Mouse (Mus musculus) forebrain, embryonic 11.5 days (tissue): Measurements from ENCODE around the gene Trim2. TPM values are rescaled to one million over a fixed set of nuclear protein-coding genes. Genes with fewer than 3 reads are reported as not detected.

ENCODE experiments used
- ATAC-seq: fragments of 200-750 bp; cut with Nextera tagmentation; replicated peaks from 2 replicates; pipeline ENCODE4 v1.8.0; 2017; ENCODE audit warnings: moderate TSS enrichment; ENCODE audit not compliant: low FRiP score
- DNase-seq: peaks from one replicate; pipeline ENCODE4 v3.0.0-alpha.2; 2017; ENCODE audit warnings: low spot score
- H3K27ac ChIP-seq: fragments of 300-500 bp; sonication (generic); 2 replicates; pipeline ENCODE4 v1.5.1; 2014; ENCODE audit warnings: low read depth, low read length
- H3K27me3 ChIP-seq: fragments of 300-500 bp; sonication (generic); 2 replicates; pipeline ENCODE4 v1.6.1; 2014; ENCODE audit warnings: mild to moderate bottlenecking, low read length, mixed read lengths; ENCODE audit not compliant: control insufficient read depth, insufficient read depth
- H3K36me3 ChIP-seq: fragments of 300-500 bp; sonication (generic); 2 replicates; pipeline ENCODE4 v1.6.1; 2014; ENCODE audit warnings: mild to moderate bottlenecking, low read length, moderate library complexity, mixed read lengths; ENCODE audit not compliant: control insufficient read depth, insufficient read depth
- H3K4me1 ChIP-seq: fragments of 300-500 bp; sonication (generic); replicated peaks from 2 replicates; pipeline ENCODE4 v1.6.1; 2014; ENCODE audit warnings: low read length, mixed read lengths; ENCODE audit not compliant: control insufficient read depth, insufficient read depth
- H3K4me2 ChIP-seq: fragments of 300-500 bp; sonication (generic); 2 replicates; pipeline ENCODE4 v1.6.1; 2014; ENCODE audit warnings: low read depth, mild to moderate bottlenecking, low read length, moderate library complexity, mixed read lengths; ENCODE audit not compliant: severe bottlenecking
- H3K4me3 ChIP-seq: fragments of 300-500 bp; sonication (generic); 2 replicates; pipeline ENCODE4 v1.5.1; 2014; ENCODE audit warnings: low read depth, low read length
- H3K9ac ChIP-seq: fragments of 300-500 bp; sonication (generic); 2 replicates; pipeline ENCODE4 v1.6.1; 2014; ENCODE audit warnings: low read length
- H3K9me3 ChIP-seq: fragments of 300-500 bp; sonication (generic); 2 replicates; pipeline ENCODE4 v1.6.1; 2016; ENCODE audit warnings: low read length, mixed read lengths; ENCODE audit not compliant: control insufficient read depth
- WGBS: fragments of 180-500 bp; shearing (Covaris S2); extraction: QIAGEN DNeasy Blood & Tissue Kit; methylation state at CpG from one replicate; pipeline ENCODE4 v1.1.7; 2014; 5-methylcytosine and 5-hydroxymethylcytosine counted together
- polyA plus RNA-seq: library from polyadenylated mRNA; unstranded; fragments of >200 nt; fragmentation: Nextera tagmentation; extraction: Ambion mirVana; gene quantifications from 2 replicates; pipeline ENCODE4 v1.2.1, GENCODE M21; 2014

Trim2 gene
- polyA plus RNA-seq, 1 experiment from 2014 or later = 70.3 TPM

DNA sequence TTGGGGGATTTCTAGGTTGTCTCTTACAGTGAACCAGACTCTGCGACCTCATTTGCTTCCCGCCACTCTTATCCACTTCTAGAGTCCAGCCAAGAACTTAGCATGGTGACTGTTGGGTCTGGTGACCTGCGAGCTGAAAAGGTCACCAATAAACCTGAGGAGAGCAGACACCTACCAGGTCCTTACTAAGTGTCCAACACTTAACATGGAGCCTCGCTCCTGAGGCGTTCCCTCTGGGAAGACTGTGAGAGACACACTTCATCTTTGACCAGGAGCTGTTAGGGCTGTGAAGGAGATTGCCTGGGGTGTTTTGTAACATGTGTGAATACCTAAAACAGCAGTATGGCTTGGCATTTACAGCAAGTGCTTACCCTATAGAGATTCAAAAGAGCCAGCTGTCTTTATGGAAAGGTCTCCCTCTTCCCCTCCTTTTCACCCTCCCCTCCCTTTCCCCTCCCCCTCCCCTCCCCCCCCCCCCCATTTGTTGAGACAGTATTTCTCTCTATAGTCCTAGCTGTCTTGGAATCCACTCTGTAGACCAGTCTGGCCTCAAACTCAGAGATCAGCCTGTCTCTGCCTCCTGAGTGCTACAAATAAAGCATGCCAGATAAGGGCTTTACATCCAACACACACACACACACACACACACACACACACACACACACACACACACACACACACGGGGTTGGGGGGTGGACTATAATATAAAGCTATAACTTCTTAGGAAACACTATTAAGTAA is 7.3 kb upstream of the Trim2 start:
- ATAC-seq (peak; percentile 20; the same call in 1 of the 2 replicates), DNase-seq (no peak)
- no peak overlapping the region for H3K4me3 ChIP-seq
- H3K27me3 ChIP-seq = no peaks in the 10 kb centered on the region
- no peaks in the 10 kb centered on the region for H3K36me3 ChIP-seq
- H3K9me3 ChIP-seq = no peaks in the 10 kb centered on the region
- no peaks in the 10 kb centered on the region for H3K4me1 ChIP-seq
- WGBS = 83% methylated on average over 6 of the region's 6 CpGs
- H3K4me2 ChIP-seq = no peak overlapping the region
- no peak overlapping the region for H3K27ac ChIP-seq
- H3K9ac ChIP-seq = no peak overlapping the region

DNA sequence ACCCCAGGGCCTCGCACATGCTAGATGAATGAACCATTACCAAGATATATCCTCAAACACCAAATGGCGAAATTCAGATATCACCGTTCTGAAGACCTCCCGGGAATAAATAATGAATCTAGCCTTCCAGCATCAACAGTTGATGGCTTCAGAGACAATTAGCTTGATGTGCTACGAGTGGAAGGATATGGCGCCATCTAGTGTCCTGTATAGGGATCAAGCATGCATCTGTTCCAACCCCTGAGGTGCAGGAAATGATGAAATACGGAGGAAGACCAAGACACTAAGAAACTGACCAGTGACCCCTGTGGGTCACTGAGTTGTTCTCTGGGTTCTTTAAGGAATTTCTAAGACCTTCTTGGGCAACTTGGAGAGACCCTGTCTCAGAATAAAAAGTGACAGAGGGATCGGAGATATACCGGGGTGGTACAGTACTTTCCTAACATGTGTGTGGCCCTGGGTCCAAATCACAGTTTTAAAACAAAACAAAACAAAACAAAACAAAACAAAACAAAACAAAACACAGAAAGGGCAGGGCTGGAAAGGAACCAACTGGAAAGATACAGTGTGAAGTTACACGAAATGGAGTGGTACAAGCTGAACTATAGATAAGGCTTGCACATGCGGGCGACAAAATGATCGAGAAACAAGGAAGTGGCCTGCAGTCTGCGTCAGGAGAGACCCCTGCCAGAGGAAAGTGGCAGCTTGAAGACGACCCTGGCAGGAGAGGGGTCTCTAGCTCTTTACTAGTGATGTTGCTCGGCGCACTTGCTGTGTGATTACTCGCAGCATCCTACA is 6.5 kb upstream of the Trim2 start:
- Histone ChIP-seq H3K27ac (no peak overlapping the region), H3K9ac (no peak overlapping the region), H3K4me3 (no peak overlapping the region), H3K4me2 (no peak overlapping the region), H3K36me3 (no peaks in the 10 kb centered on the region), H3K9me3 (no peaks in the 10 kb centered on the region), H3K4me1 (no peaks in the 10 kb centered on the region), H3K27me3 (no peaks in the 10 kb centered on the region)
- WGBS = 52% methylated on average over 18 of the region's 18 CpGs
- DNase-seq (peak; percentile 70), ATAC-seq (peak; percentile 65)

DNA sequence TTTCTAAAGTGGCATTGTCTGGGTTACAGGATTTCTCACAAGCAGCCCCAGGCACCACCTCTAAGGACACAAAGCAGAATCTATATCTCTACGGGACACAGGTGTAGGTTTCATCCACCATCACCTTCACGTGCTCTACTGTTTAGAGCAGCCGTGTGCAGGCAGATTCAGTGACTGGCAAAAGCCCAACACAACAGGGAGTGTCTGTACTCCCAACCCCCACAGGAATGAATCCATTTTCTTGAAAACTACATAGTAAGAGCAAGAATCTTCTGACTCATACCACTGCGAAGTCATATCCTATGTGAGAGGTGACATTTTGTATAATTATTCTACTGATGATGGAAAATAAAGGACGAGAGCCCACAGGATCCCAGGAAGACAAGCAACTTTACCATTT is 5.6 kb upstream of the Trim2 start:
- WGBS = 86% methylated on average over 5 of the region's 5 CpGs
- H3K27ac ChIP-seq = no peak overlapping the region
- H3K9me3 ChIP-seq = no peaks in the 10 kb centered on the region
- ATAC-seq (no peak), DNase-seq (no peak)
- no peak overlapping the region for H3K4me2 ChIP-seq
- H3K4me3 ChIP-seq = no peak overlapping the region
- no peaks in the 10 kb centered on the region for H3K36me3 ChIP-seq
- no peaks in the 10 kb centered on the region for H3K27me3 ChIP-seq
- H3K4me1 ChIP-seq = no peaks in the 10 kb centered on the region
- H3K9ac ChIP-seq = no peak overlapping the region

DNA sequence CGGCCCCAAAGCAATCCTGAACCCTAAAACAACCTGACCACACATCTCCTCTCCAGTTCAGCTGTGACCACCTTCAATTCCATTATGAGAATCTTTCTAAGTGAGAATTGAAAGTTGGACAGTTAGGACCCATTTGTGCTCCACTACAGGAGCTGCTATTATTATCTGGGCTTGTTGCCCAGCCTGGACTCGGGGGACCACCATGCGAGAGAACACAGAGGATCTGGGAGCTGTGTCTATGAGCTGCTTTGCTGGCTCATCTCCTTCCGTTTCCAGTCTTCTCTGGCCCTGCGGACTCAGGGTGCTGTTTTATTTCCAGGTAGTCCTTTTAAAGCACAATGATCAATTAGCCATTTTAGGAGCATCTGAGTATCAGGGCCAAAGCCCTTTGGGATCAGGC is 839 bp upstream of the Trim2 start:
- no peak overlapping the region for H3K4me3 ChIP-seq
- no peaks in the 10 kb centered on the region for H3K36me3 ChIP-seq
- no peaks in the 10 kb centered on the region; the same call in 1 of the 2 replicates for H3K27me3 ChIP-seq
- 87% methylated on average over 5 of the region's 5 CpGs for WGBS
- H3K9me3 ChIP-seq = no peaks in the 10 kb centered on the region
- ATAC-seq (no peak), DNase-seq (no peak)
- no peaks in the 10 kb centered on the region; the same call in 1 of the 2 replicates for H3K4me1 ChIP-seq
- H3K4me2 ChIP-seq = no peak overlapping the region
- H3K27ac ChIP-seq = no peak overlapping the region
- no peak overlapping the region for H3K9ac ChIP-seq

DNA sequence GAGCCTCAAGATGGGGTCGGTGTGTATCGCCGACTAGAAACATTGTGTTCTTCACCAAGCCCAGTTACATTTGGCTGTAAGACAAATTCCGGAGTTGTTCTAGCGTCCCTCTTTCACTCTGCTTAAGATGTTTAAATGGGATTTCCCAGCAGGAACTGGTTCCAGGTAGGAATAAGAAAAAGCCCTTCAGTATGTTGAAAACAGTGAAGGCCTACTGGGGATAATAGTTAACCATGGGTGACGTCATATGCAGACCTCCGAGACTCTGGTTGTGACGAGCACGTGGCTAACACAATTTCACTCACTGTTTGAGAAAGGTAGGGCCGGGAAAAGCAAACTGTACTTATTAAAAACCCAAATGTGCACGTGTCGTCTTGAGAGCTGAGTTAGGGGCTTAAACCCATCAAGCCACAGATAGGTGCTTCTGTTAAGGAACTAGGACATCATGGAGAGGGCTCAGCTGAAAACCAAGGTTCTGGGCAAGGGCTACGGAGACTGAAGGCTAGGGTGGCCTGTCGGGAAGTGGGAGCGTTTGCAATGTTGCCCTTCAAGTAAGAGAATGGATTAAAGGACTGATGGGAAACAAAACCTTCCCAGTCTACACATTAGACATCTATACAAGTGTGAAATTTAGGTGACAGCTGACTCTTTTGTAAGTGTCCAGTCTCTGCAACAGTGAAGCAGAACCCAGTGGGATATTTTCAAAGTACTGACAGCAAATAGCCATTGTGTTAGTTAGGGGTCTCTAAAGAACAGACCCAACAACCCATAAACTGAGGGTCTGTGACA is 761 bp downstream of the Trim2 start:
- no peak overlapping the region for H3K27ac ChIP-seq
- no peaks in the 10 kb centered on the region; the same call in 1 of the 2 replicates for H3K27me3 ChIP-seq
- WGBS = 39% methylated on average over 15 of the region's 15 CpGs
- no peak overlapping the region for H3K9ac ChIP-seq
- H3K4me3 ChIP-seq = no peak overlapping the region
- no peaks in the 10 kb centered on the region for H3K36me3 ChIP-seq
- ATAC-seq (peak; percentile 9; the same call in 1 of the 2 replicates), DNase-seq (no peak)
- H3K9me3 ChIP-seq = no peaks in the 10 kb centered on the region
- H3K4me1 ChIP-seq = peaks cover 2% of the 10 kb centered on the region; the same call in 1 of the 2 replicates
- peak overlapping the region; percentile 76 for H3K4me2 ChIP-seq

DNA sequence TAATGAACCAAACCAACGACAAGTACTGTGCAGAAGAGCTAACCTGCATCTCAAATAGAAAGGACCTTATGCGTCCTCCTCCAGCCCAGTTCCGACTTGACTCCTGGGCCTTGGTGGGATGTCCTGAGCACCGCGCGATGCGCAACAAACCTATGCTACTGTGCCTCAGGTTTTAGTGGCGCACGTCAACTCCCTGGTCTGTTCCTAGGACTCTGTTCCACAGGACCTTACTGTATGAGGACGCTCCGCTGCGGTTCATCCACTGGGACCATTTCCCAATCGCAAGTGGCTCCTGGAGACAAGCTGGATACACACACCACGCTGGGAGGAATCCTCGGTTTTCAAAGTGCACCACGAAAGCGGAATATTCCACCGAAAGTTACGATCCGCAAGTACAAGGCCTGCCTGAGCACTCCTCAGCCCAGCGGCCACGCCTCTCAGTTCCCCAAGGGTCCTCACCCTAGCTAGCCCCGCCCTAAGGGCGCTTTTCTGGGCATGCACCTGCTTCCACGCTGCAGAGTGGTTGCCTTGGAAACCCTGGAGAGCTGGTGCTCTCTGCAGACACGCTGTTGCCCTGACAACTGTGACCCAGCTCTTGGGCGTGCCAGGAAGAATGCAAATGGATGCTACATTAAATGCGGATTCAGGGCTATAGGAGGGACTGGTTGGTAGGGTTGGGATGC is 1.5 kb downstream of the Trim2 start:
- Histone ChIP-seq H3K36me3 (no peaks in the 10 kb centered on the region), H3K27me3 (no peaks in the 10 kb centered on the region; the same call in 1 of the 2 replicates), H3K27ac (peak overlapping the region; percentile 33; the same call in 1 of the 2 replicates), H3K9ac (peak overlapping the region; percentile 55), H3K9me3 (no peaks in the 10 kb centered on the region), H3K4me1 (peaks cover 2% of the 10 kb centered on the region; the same call in 1 of the 2 replicates), H3K4me3 (peak overlapping the region; percentile 39), H3K4me2 (peak overlapping the region; percentile 76)
- DNase-seq = peak; percentile 89
- under 1% methylated on average over 28 of the region's 28 CpGs for WGBS
- ATAC-seq = peak; percentile 98

DNA sequence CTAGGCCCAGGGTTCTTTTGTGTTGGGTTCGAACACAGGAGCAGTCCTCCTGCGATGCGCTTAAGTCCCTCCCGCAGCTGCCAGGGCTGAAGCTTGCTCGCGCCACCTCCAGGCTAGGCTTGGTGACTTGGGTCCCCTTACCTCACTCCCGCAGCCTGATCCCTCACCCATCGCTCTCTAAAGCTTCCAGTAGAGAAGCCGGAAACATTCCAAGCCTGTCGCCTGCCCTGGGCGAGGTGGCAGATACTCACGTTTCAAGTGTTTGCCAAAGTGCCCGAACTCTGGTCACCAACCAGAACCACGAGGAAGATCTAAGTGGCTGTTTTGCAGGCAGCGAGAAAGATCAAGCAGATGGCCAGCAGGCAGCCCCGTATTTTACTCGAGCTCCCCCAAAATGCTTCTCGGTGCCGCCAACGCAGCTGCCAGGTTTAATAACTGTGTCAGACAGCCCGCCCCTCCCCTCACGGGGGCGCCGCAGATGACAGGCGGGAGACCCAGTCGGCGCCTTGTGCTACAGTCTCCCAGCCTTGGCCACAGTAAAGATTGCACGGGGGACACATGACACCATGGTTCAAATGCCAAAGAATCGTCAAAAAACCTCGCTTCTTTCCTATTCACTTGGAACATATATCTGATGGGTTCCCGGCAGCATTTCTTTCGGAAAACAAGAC is 2.2 kb downstream of the Trim2 start:
- H3K27me3 ChIP-seq = no peaks in the 10 kb centered on the region; the same call in 1 of the 2 replicates
- ATAC-seq = peak; percentile 25
- peak overlapping the region; percentile 39 for H3K4me3 ChIP-seq
- H3K9ac ChIP-seq = peak overlapping the region; percentile 55
- peaks cover 2% of the 10 kb centered on the region; the same call in 1 of the 2 replicates for H3K4me1 ChIP-seq
- peak overlapping the region; percentile 76 for H3K4me2 ChIP-seq
- DNase-seq = peak; percentile 78
- H3K27ac ChIP-seq = peak overlapping the region; percentile 57; the same call in 1 of the 2 replicates
- H3K9me3 ChIP-seq = no peaks in the 10 kb centered on the region
- WGBS = under 1% methylated on average over 32 of the region's 32 CpGs
- no peaks in the 10 kb centered on the region for H3K36me3 ChIP-seq
